Mouse (Mus musculus): ENCODE measurements at regions not wholly inside any gene's neighbourhood (a gene's known extent, or its start where the extent isn't known, plus 50 kb on each side); places are given as distances from the start of the nearest gene placed in this dataset.

DNA sequence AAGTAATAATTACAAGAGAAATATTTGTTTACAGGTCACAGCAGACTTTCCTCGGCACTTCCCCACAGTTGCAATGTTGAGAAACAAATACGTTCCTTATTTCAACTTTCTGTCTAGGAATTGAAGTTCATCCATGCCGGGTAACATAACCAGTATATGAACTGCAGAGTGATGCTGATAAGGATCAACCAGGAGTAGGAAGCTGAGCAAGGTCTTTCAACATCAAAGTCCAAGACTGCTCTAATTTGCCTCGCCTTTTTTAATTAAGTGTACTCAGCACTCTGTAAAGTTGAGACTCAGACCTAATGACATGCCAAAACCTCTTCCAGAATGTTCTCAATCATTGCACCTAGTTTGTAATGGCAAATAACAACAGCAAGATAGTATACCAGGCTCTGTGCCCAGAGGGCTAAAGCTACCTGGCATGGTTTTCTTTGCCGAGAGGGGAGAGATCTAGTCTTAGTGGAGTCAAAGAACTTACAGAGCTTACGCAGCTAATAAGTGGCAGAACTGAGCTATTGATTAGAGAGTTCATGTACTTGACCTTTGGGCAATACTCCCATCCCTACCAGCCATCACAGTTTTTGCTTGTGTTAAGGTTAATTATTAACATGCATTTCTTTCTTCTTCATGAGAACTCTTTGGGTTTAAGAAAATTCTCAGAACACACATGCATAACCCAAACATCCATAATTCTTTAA is 131.6 kb upstream of the BC052040 start:
- no peak for DNase-seq (ENCODE audit: low spot score)

GRCm38 (mm10) chr2:115455593-115455992 is 125.9 kb upstream of the BC052040 start:
- DNase-seq (ENCODE audit: low spot score), result no peak

DNA sequence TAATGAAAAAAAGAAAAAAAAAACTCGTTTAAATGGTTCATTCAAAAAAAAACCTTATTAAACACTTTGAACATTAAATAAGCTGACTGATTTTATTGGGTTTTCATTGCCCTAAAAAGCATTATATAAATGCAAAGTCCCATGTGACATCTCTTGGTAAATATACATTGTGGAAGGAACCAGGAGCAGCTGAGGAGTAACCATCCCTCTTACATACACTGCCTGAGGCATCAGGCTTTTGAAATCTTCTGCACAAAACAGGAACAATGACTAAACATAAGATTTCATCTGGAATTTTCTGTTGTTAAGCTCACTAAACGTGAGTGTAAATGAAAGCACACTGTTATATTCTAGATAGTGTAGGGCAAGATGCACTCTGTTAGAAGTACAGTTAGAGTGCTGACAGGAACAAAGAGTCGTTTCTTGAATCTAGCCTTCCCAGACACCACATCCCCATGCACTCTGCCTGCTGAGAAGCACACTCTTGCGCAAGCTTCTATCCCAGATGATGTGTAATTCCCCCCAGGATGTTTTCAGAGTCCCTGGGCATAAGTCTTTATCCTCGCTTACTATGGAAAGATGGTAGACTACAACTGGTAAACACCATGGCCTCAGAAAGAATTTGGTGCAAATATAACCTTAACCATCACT is 125.0 kb upstream of the BC052040 start:
- DNase-seq (ENCODE audit: low spot score), result no peak

DNA sequence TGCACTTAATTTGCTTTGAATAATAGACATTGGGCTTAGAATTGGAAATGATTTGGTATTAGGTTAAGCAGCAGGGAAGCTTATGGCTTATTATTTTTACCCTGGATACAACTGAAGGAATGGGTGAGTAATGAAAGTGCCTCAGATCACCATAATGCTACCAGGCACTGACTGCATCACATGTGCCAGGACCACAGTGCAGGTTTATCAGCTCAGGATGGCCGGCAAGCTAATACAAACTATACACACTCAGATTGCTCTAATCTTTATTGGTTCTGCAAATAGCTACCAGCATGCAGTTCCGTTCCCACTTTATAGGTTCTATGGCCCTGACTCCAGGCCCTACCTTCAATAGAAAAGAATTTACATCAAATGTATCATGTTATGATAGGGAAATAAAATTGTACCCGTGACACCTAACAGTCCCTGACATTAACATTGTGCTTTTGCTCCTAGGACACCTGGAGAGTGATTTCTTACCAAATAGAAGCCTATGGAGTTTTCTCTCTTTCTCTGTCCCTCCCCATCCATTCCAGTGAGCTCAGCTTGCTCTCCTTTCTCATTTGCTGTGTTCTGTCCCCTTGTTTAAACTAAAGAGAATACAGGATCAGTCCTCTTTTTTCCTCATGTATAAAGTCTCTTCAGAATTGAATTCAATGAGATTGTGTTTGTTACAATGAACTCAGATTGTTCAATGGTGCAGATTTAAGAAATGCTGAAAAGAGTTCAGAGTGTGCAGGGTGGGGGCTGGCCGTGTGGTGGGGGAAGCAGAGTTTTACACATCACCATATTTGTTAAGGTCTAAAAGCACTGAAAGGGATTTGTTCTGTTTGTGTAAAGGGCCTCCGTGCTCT is 121.3 kb upstream of the BC052040 start:
- DNase-seq (ENCODE audit: low spot score), result no peak

DNA sequence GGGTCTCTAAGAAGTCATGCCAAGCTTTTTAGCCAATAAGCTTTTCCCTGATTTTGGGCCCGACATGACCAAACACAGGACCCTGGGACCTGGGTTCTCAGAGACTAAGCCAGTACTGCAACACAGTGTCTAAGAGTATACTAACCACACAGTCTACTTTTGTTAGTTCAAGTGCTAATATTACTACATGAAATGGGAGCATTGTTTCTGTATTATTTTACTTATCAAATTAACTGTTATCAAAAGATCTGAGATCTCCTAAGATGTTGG is 120.7 kb upstream of the BC052040 start:
- no peak for DNase-seq (ENCODE audit: low spot score)

DNA sequence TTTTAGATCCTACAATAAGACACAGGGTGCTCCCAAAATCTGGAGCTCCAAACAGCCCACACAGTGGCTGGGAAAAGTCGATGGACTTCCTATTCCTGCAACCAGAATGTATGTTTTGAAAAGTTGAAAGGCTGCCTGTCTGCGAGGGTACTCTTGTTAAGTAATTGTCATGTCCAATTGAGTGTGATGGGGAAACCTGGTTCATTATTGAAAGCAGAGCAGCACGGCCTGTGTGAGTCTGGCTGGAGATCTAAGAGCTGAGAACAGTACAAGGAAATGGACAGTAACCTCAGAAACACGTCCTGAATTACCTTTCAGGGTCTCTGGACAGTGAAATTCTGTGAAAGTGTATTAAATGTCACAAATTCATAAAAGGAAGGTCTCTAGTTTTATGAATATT is 115.3 kb upstream of the BC052040 start:
- no peak for DNase-seq (ENCODE audit: low spot score)

- DNase-seq (ENCODE audit: low spot score), result no peak
These were observed 114.3 kb upstream of the BC052040 start for GRCm38 (mm10) chr2:115467107-115467745.

DNA sequence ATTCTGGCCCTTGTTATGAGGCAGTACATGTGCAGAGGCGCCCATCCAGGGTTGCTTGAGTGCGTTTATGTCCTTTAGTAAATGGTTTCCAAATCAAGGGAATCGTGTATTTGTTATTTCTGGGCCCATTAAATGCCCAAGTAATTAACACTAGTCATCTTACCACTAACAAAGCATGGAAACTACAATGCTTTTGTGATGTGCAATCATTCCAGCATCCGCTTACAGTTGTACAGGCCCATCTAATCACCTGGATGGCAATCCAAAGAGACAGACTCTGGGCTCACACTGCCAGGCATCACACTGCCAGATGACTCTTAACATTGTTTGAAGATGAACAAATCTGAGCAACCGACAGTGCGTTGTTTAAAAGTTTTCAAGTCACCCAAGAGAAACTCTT is 113.6 kb upstream of the BC052040 start:
- DNase-seq (ENCODE audit: low spot score), result no peak

DNA sequence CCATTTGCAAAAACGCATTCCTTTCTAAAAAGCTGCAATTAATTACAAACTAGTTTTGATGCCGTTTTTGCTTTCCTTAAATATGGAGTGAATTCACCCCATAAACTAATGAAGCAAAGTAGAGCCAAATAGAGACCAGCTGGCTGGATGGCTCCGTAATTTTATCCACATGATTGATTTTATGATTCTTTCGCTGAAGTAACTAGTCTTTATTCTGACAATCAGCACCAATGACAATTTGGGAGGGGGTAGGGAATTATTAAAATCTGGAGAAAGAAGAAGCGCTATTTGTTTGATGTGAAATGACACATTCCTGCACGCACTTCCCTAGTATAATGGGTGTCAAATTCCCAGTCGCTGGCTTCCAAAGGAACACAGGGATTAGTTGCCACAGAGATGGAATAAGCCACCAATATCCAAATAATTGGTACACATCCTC is 113.0 kb upstream of the BC052040 start:
- DNase-seq (ENCODE audit: low spot score), result no peak

GRCm38 (mm10) chr2:115469165-115469821 is 112.2 kb upstream of the BC052040 start:
- DNase-seq (ENCODE audit: low spot score), result no peak

DNA sequence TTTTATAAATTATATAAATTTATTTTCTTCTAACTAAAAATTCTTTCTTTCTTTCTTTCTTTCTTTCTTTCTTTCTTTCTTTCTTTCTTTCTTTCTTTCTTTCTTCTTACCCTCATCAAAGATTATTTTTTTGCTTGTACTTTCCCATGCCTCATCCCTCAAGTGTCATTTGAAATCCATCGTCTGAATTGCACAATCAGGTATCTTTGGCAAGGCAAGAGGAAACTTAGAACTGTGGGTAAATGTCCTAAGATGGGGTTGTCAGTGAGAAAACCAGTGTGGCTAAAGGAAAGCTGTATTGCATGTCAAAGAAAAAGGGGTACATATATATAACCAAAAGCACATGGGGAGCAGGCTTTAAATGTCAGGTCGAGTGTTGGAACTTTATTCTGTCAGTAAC is 109.1 kb upstream of the BC052040 start:
- DNase-seq (ENCODE audit: low spot score), result no peak

GRCm38 (mm10) chr2:115483418-115484288 is 97.9 kb upstream of the BC052040 start:
- DNase-seq (ENCODE audit: low spot score), result no peak

DNA sequence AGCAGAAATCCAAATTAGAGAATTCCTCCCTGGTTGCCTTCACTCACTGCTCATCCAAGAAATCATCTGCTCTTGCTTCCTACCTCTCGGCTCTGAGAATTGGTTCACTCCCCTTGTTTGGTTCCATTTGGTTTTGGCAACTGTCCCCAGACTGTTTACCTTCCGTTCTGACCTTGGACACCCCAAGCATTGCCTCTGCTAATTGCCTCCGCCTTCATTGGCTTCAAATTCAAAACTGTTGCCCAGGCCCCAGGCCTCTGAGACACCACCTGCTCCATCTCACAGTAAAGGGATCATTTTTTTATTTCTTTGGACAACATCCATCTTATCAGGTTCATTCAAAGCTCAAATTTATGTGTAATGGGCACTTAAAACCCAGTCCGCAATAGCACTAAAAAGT is 93.1 kb upstream of the BC052040 start:
- DNase-seq (ENCODE audit: low spot score), result no peak

- no peak for DNase-seq (ENCODE audit: low spot score)
These were observed 88.5 kb upstream of the BC052040 start for GRCm38 (mm10) chr2:115493020-115493419.

GRCm38 (mm10) chr2:115499904-115500303 is 81.6 kb upstream of the BC052040 start:
- no peak for DNase-seq (ENCODE audit: low spot score)

- no peak for DNase-seq (ENCODE audit: low spot score)
These were observed 72.0 kb upstream of the BC052040 start for GRCm38 (mm10) chr2:115509527-115509926.

DNA sequence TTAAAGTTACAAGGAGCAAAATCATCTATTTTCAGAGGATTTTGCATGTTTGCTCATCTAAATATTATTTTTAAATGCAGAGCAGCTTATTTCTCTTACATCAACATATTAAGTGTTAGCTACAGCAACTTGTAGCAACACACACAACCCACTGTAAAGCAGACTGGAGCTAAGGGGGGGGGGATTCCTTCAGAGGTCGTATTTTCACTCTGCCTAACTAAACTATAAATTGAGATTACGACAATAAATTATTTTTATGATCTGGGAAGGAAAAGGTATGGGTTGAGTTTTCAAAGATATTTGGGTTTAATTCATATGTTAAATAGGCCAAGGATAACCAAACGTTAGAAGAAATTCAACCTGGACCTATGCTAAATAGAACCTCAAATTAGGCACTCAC is 70.4 kb upstream of the BC052040 start:
- DNase-seq (ENCODE audit: low spot score), result no peak

DNA sequence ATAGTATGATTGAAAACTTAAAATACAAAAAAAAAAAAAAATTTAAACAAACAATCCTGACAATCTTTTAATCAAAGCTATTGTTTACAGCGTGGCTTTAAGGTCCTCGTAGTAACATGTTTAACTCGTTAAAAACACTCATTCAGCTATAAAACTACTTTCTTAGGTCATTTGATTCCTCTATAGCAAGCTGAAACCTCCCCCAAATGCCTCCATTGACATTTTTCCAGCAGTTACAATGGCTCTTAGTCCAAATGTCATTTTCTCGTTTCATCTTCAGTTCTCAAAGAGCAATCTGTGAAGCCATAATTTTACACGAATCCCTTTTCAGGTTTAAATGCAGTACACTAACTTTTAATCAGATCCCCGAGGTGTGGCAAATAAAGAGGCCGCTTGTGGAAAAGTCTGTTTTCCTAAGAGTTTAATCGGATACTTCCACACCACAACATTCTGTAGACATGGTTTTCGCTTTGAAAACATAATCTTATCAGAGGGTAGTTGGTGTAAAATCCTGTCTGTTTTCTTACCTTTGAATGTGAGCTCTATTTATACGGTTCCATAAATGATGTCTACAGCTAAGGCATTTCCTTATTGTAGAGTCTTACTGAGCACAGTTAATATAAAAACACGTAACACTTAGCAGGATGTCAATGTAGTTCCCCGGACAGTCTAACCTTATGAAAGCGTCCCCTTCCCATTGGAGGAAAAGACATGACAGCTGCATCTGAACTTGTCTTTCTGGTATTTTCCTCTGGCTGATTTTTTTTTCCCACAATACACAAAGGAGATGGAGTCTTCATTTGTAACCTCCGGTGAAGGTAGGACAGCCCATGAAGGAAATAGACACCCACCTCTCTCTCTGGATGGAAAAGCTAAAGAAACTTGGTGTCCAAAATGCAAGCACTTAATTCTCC is 69.6 kb upstream of the BC052040 start:
- no peak for DNase-seq (ENCODE audit: low spot score)

GRCm38 (mm10) chr2:115512891-115513290 is 68.6 kb upstream of the BC052040 start:
- no peak for DNase-seq (ENCODE audit: low spot score)

- DNase-seq (ENCODE audit: low spot score), result no peak
These were observed 67.7 kb upstream of the BC052040 start for GRCm38 (mm10) chr2:115513774-115514231.
